Mouse (Mus musculus) embryonic fibroblast, embryonic 13.5 days (primary cell): ENCODE data around the gene Ercc1. TPM values are rescaled to one million over a fixed set of nuclear protein-coding genes. Genes with fewer than 3 reads are reported as not detected.

Source experiments
- H3K27ac ChIP-seq: 2 replicates; pipeline ENCODE4 v1.5.1; 2012; ENCODE audit warnings: low read length, control low read depth, inconsistent platforms; ENCODE audit not compliant: insufficient read depth
- H3K4me1 ChIP-seq: 2 replicates; pipeline ENCODE4 v1.6.1; 2011; ENCODE audit warnings: low read length; ENCODE audit not compliant: control insufficient read depth, insufficient read depth
- H3K4me3 ChIP-seq: 2 replicates; pipeline ENCODE4 v1.5.1; 2011; ENCODE audit warnings: mild to moderate bottlenecking, control low read depth, low read length; ENCODE audit not compliant: insufficient read depth
- CTCF ChIP-seq: IDR thresholded peaks from 2 replicates; pipeline ENCODE4 v1.5.1; 2011; ENCODE audit warnings: mild to moderate bottlenecking, control low read depth, low read length, moderate library complexity, borderline replicate concordance; ENCODE audit not compliant: insufficient read depth
- POLR2A ChIP-seq: IDR thresholded peaks from 2 replicates; pipeline ENCODE4 v1.6.1; 2011; ENCODE audit warnings: low read depth, mild to moderate bottlenecking, control low read depth, low read length, moderate library complexity
- polyA plus RNA-seq: library from polyadenylated mRNA; stranded (reverse); fragments of >200 nt; gene quantifications from 2 replicates; pipeline ENCODE4 v1.2.4, GENCODE M21; 2011; ENCODE audit warnings: low read depth; ENCODE audit not compliant: missing spikeins, insufficient read length

Ercc1 gene
- polyA plus RNA-seq, 1 experiment: 44.9 TPM

DNA sequence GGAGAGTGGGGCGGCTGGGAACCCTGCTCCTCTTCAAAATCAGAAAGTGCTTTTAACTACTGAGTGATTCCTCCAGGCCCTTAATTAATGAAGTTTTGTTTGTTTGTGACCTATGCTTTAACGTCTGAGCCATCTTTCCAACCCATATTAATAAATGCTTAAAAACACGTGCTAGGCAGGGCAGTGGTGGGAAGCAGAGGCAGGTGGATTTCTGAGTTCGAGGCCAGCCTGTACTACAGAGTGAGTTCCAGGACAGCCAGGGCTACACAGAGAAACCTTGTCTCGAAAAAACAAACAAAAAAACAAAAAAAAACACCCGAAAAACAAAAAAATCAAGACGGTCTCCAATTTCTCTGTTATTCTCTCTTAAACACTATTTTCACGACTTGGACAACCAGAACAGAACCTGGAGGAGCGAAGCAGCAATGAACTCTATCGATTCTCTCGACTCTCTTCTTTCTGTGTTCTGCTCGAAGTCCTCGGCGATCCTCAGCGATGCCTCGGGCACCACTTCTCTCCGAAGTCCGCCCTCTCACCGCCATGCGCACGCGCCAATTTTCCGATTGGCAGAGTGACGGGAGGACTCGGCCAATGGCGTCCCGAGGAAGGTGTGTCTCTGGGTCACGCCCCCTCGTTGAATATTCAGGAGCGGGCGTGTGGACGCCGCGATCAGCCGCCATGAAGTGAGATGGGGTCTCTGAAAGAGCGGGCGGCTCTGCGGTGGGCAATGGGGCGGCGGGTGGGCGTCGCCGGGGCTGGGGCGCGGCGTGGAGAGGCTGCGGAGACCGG, 37.0 kb downstream of the Ercc1 start, which contains the start of gene Ercc2:
TSS of gene Ercc2 (plus strand) at position 634 of the 789 bp plus-strand sequence.
- H3K27ac ChIP-seq: no peak within 1 kb of the TSS

GRCm38 (mm10) chr7:19382166-19382541, 37.6 kb downstream of the Ercc1 start:
- Histone ChIP-seq H3K4me3 (peak overlapping the region; percentile 79), H3K4me1 (peaks cover 3% of the 10 kb centered on the region; the same call in 1 of the 2 replicates), H3K27ac (no peak overlapping the region)
- no peak for TF ChIP-seq CTCF

More for the DNA sequence above, 37.0 kb downstream of the Ercc1 start, which contains the start of gene Ercc2:
- Histone ChIP-seq H3K4me3 (peak within 1 kb of the TSS; percentile 79), H3K4me1 (peaks cover 3% of the 10 kb centered on the region; the same call in 1 of the 2 replicates)
- TF ChIP-seq CTCF (no peak), POLR2A (peak; percentile 65)

DNA sequence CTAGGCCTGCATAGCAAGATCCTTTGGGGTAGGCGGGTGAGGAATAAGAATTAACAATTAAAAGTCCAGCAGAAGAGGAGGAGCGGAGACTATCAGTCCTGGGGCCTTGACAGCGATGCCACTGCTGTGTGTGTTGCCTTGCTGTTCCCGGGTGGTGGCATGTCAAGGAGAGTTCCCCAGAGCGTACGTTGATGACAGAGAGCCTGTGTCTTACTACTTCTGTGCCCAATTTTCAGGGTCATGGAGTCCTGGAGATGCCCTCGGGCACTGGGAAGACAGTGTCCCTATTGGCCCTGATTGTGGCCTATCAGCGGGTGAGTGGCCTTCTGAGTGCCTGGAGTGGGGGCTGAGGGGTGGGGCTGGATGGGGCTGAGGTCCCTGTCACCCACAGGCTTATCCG, 39.1 kb downstream of the Ercc1 start:
- Histone ChIP-seq H3K4me1 (no peaks in the 10 kb centered on the region; the same call in 1 of the 2 replicates), H3K4me3 (no peak overlapping the region), H3K27ac (no peak overlapping the region)
- TF ChIP-seq POLR2A (no peak), CTCF (no peak)

DNA sequence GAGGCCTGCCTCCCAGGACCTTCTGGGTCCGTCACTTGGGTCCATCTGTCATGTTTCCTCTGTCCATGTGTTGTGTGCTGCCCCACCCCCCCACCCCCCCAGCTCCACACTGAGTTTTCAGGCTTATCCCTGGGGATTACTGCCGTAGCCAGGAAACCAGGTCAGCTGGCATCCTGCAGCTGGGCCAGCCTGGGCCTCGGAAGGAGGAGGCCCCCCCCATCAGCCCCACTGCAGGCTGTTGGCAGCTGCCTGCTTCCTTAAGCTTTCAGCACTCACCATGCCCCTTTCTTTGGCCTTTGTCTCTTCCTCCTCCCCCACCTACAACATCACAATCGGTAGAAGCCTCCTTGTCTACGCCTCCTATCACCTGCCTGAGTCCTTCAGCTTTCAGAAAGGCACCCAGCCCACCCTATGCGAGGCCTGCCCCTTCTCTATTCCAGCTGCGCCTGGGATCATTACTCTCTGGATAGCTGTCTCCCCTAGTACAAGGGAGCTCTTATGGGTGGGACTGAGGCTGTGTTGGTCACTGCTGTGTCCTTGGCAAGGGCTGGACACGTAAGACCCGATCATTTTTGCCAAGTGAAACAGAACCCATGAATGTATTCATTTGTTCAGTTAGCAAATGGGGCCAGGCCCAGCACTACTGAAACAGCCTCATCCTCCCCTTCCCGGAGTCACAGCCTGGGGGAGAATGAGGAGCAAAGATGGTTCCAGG, 44.3 kb downstream of the Ercc1 start:
- H3K27ac ChIP-seq: no peak overlapping the region
- no peak overlapping the region for H3K4me3 ChIP-seq
- TF ChIP-seq POLR2A (no peak), CTCF (no peak)
- no peaks in the 10 kb centered on the region for H3K4me1 ChIP-seq

DNA sequence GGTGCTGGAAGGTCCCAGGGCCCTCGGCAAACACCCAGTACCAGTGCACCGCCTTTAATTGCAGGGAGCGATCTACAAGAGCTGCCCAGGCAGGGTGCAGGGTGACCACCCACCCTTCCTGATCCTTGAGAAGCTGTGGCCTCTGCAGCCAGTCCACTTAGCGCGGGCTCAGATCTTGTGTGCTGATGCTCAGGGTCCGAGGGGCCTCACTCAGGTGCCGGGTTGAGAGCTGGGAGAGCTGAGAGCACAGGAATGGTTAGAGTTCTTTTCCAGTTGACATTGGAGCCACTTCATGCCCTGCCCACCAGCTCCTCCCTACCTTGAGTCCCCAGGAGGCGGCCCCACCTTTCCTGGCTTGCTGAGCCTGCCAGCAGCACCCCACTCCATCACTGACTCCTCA, 49.9 kb downstream of the Ercc1 start:
- TF ChIP-seq CTCF (no peak), POLR2A (no peak)
- Histone ChIP-seq H3K4me1 (no peaks in the 10 kb centered on the region), H3K27ac (no peak overlapping the region), H3K4me3 (no peak overlapping the region)

GRCm38 (mm10) chr7:19399496-19400280, 55.1 kb downstream of the Ercc1 start:
- Histone ChIP-seq H3K27ac (no peak overlapping the region), H3K4me3 (peak overlapping the region; percentile 28), H3K4me1 (0 out of 2 replicates have a peak, but pooled peaks cover 2% of the 10 kb centered on the region)
- TF ChIP-seq CTCF (no peak), POLR2A (peak; percentile 34; the same call in 1 of the 2 replicates)

DNA sequence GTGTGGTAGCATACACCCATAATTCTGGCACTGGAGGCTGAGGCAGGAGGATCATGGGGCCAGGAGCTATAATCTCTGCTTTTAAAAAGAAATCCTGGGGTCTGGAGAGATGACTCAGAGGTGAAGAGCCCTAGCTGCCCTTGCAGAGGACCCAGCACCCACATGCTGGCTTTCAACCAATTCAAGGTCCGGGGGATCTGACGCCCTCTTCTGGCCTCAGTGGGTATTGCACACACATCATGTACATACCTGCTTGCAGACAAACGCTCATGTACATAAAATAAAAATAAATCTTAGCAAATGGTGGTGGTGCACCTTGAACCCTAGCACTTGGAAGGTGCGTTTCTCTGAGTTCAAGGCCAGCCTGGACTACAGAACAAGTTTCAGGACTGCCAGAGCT, 56.4 kb downstream of the Ercc1 start:
- no peak overlapping the region for H3K27ac ChIP-seq
- TF ChIP-seq CTCF (no peak), POLR2A (no peak)
- no peak overlapping the region for H3K4me3 ChIP-seq
- H3K4me1 ChIP-seq: 0 out of 2 replicates have a peak, but pooled peaks cover 2% of the 10 kb centered on the region

GRCm38 (mm10) chr7:19402535-19403112, 58.0 kb downstream of the Ercc1 start:
- TF ChIP-seq CTCF: no peak
- no peak for TF ChIP-seq POLR2A
- no peak overlapping the region for H3K4me3 ChIP-seq
- no peak overlapping the region for H3K27ac ChIP-seq
- H3K4me1 ChIP-seq: 0 out of 2 replicates have a peak, but pooled peaks cover 2% of the 10 kb centered on the region

DNA sequence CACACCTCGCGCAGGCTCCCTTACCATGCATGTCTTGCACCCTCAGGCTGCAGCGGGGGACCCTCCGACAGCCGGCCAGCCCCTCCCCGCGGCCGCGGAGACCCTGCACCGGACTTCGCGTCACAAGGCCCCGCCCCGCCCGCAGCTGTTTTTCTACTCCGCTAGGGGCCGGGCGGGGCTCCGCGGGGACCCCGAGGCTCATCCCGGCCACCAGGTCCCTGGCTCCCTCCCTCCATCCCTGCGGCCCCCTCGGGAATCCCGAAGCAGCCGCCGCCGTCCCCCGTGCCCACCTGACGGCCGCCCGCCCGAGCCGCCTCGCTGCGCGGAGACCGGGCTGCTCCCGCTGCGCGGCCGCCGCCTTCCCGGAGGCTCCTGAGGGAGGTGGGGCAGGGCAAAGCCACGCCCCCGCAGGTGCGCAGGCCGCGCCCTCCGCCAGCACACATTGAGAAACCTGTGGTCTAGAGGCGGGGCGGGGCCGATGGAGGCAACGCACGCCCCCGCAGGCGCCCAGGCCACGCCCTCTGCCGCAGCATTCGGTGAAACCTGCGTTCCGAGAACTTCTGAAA, 59.2 kb downstream of the Ercc1 start, which contains the start of gene Klc3:
TSS of gene Klc3 (minus strand) at position 374 of the 566 bp plus-strand sequence.
- peak within 1 kb of the TSS; percentile 46 for H3K4me3 ChIP-seq
- 0 out of 2 replicates have a peak, but pooled peaks cover 2% of the 10 kb centered on the region for H3K4me1 ChIP-seq
- TF ChIP-seq POLR2A (no peak), CTCF (no peak)
- H3K27ac ChIP-seq: no peak within 1 kb of the TSS
